Mouse (Mus musculus) neural tube, embryonic 15.5 days (tissue): ENCODE results near the gene Klf16. TPM values are rescaled to one million over a fixed set of nuclear protein-coding genes. Genes with fewer than 3 reads are reported as not detected.
"Not testable (repeated sequence)": the region's sequence is repeated elsewhere in the genome, so short reads cannot be mapped to it uniquely, and the experiment has no call there.

ENCODE experiments used
- ATAC-seq: fragments of 200-750 bp; cut with Nextera tagmentation; 2 replicates; pipeline ENCODE4 v1.8.0; 2017; ENCODE audit warnings: mild to moderate bottlenecking, moderate TSS enrichment, moderate library complexity; ENCODE audit not compliant: low FRiP score
- H3K27ac ChIP-seq: fragments of 300-500 bp; sonication (generic); replicated peaks from 2 replicates; pipeline ENCODE4 v1.5.1; 2015; ENCODE audit warnings: mild to moderate bottlenecking, inconsistent platforms
- H3K27me3 ChIP-seq: fragments of 300-500 bp; sonication (generic); replicated peaks from 2 replicates; pipeline ENCODE4 v1.6.1; 2015; ENCODE audit warnings: inconsistent platforms
- H3K36me3 ChIP-seq: fragments of 300-500 bp; sonication (generic); 2 replicates; pipeline ENCODE4 v1.6.1; 2015; ENCODE audit warnings: inconsistent platforms
- H3K4me1 ChIP-seq: fragments of 300-500 bp; sonication (generic); 2 replicates; pipeline ENCODE4 v1.6.1; 2015; ENCODE audit warnings: inconsistent platforms
- H3K4me2 ChIP-seq: fragments of 300-500 bp; sonication (generic); 2 replicates; pipeline ENCODE4 v1.6.1; 2015; ENCODE audit warnings: inconsistent platforms, mild to moderate bottlenecking, moderate library complexity
- H3K4me3 ChIP-seq: fragments of 300-500 bp; sonication (generic); replicated peaks from 2 replicates; pipeline ENCODE4 v1.5.1; 2015; ENCODE audit warnings: mild to moderate bottlenecking, inconsistent platforms
- H3K9ac ChIP-seq: fragments of 300-500 bp; sonication (generic); replicated peaks from 2 replicates; pipeline ENCODE4 v1.6.1; 2015; ENCODE audit warnings: mild to moderate bottlenecking, inconsistent platforms
- H3K9me3 ChIP-seq: fragments of 300-500 bp; sonication (generic); replicated peaks from 2 replicates; pipeline ENCODE4 v1.6.1; 2016; ENCODE audit warnings: inconsistent platforms
- WGBS: fragments of 180-500 bp; shearing (Covaris S2); methylation state at CpG from one replicate; pipeline ENCODE4 v1.1.7; 2015; ENCODE audit warnings: mixed read lengths; 5-methylcytosine and 5-hydroxymethylcytosine counted together
- polyA plus RNA-seq: library from polyadenylated mRNA; unstranded; fragments of >200 nt; fragmentation: Nextera tagmentation; extraction: Ambion mirVana; gene quantifications from 2 replicates; pipeline ENCODE4 v1.2.1, GENCODE M21; 2015

Gene Klf16
- polyA plus RNA-seq, 1 experiment from 2014 or later: 6.5 TPM

- WGBS: 89% methylated on average over 6 of the region's 6 CpGs
- no peaks in the 10 kb centered on the region for H3K4me1 ChIP-seq
- H3K4me3 ChIP-seq: no peak overlapping the region
- H3K4me2 ChIP-seq: no peak overlapping the region
- H3K27me3 ChIP-seq: no peaks in the 10 kb centered on the region
- H3K36me3 ChIP-seq: peaks cover 53% of the 10 kb centered on the region
- H3K9me3 ChIP-seq: no peaks in the 10 kb centered on the region
- no peak overlapping the region for H3K9ac ChIP-seq
- no peak for ATAC-seq
- H3K27ac ChIP-seq: no peak overlapping the region
These were observed 37.2 kb upstream of the Klf16 start for GRCm38 (mm10) chr10:80614351-80614750.

GRCm38 (mm10) chr10:80613821-80614220 lies 36.7 kb upstream of the Klf16 start:
- peaks cover 58% of the 10 kb centered on the region for H3K36me3 ChIP-seq

GRCm38 (mm10) chr10:80611905-80612304 lies 34.8 kb upstream of the Klf16 start:
- H3K27me3 ChIP-seq: no peaks in the 10 kb centered on the region
- peaks cover 78% of the 10 kb centered on the region for H3K36me3 ChIP-seq
- no peak overlapping the region for H3K4me3 ChIP-seq
- ATAC-seq: no peak
- H3K9me3 ChIP-seq: no peaks in the 10 kb centered on the region
- H3K4me1 ChIP-seq: no peaks in the 10 kb centered on the region
- no peak overlapping the region for H3K27ac ChIP-seq
- WGBS: 98% methylated on average over 3 of the region's 3 CpGs
- no peak overlapping the region for H3K4me2 ChIP-seq
- H3K9ac ChIP-seq: no peak overlapping the region

More at GRCm38 (mm10) chr10:80613821-80614220, 36.7 kb upstream of the Klf16 start:
- Histone ChIP-seq H3K9me3 (no peaks in the 10 kb centered on the region), H3K27me3 (no peaks in the 10 kb centered on the region), H3K4me3 (no peak overlapping the region), H3K27ac (no peak overlapping the region), H3K9ac (no peak overlapping the region), H3K4me1 (no peaks in the 10 kb centered on the region), H3K4me2 (no peak overlapping the region)
- WGBS: 86% methylated on average over 3 of the region's 3 CpGs
- ATAC-seq: no peak

- H3K4me1 ChIP-seq: no peaks in the 10 kb centered on the region
- H3K36me3 ChIP-seq: peaks cover 82% of the 10 kb centered on the region
These were observed 33.9 kb upstream of the Klf16 start for GRCm38 (mm10) chr10:80611024-80611423.

GRCm38 (mm10) chr10:80610116-80610785 lies 33.1 kb upstream of the Klf16 start:
- Histone ChIP-seq H3K27ac (no peak overlapping the region), H3K9ac (no peak overlapping the region), H3K4me2 (no peak overlapping the region), H3K27me3 (no peaks in the 10 kb centered on the region), H3K36me3 (peaks cover 75% of the 10 kb centered on the region), H3K9me3 (no peaks in the 10 kb centered on the region), H3K4me3 (no peak overlapping the region), H3K4me1 (no peaks in the 10 kb centered on the region)
- no peak for ATAC-seq
- 93% methylated on average over 9 of the region's 9 CpGs for WGBS

More at GRCm38 (mm10) chr10:80611024-80611423, 33.9 kb upstream of the Klf16 start:
- H3K9ac ChIP-seq: no peak overlapping the region
- ATAC-seq: no peak
- H3K27me3 ChIP-seq: no peaks in the 10 kb centered on the region
- H3K27ac ChIP-seq: no peak overlapping the region
- 83% methylated on average over 4 of the region's 4 CpGs for WGBS
- H3K4me2 ChIP-seq: no peak overlapping the region
- H3K4me3 ChIP-seq: no peak overlapping the region
- no peaks in the 10 kb centered on the region for H3K9me3 ChIP-seq

GRCm38 (mm10) chr10:80609269-80609924 lies 32.3 kb upstream of the Klf16 start:
- Histone ChIP-seq H3K9me3 (no peaks in the 10 kb centered on the region), H3K27me3 (no peaks in the 10 kb centered on the region), H3K4me2 (no peak overlapping the region), H3K27ac (no peak overlapping the region), H3K9ac (no peak overlapping the region), H3K4me3 (no peak overlapping the region), H3K36me3 (peaks cover 67% of the 10 kb centered on the region), H3K4me1 (peaks cover 6% of the 10 kb centered on the region)
- WGBS: 90% methylated on average over 10 of the region's 10 CpGs
- ATAC-seq: no peak

- H3K4me3 ChIP-seq: no peak overlapping the region
- H3K9me3 ChIP-seq: no peaks in the 10 kb centered on the region
- WGBS: 90% methylated on average over 3 of the region's 3 CpGs
- no peak overlapping the region for H3K27ac ChIP-seq
- H3K4me2 ChIP-seq: no peak overlapping the region
- H3K9ac ChIP-seq: no peak overlapping the region
- ATAC-seq: no peak
- H3K27me3 ChIP-seq: no peaks in the 10 kb centered on the region
- peaks cover 16% of the 10 kb centered on the region for H3K4me1 ChIP-seq
- H3K36me3 ChIP-seq: peaks cover 57% of the 10 kb centered on the region
These were observed 31.3 kb upstream of the Klf16 start for GRCm38 (mm10) chr10:80608435-80608834.

- WGBS: 96% methylated on average over 34 of the region's 34 CpGs
- no peak overlapping the region for H3K27ac ChIP-seq
- H3K9me3 ChIP-seq: no peaks in the 10 kb centered on the region
- H3K36me3 ChIP-seq: peaks cover 46% of the 10 kb centered on the region
- H3K4me2 ChIP-seq: no peak overlapping the region
- H3K9ac ChIP-seq: no peak overlapping the region
- H3K4me3 ChIP-seq: no peak overlapping the region
- H3K4me1 ChIP-seq: peaks cover 22% of the 10 kb centered on the region
- no peaks in the 10 kb centered on the region for H3K27me3 ChIP-seq
- ATAC-seq: no peak
These were observed 29.7 kb upstream of the Klf16 start for GRCm38 (mm10) chr10:80606737-80607350.

- ATAC-seq: no peak
- peaks cover 41% of the 10 kb centered on the region for H3K36me3 ChIP-seq
- 93% methylated on average over 23 of the region's 23 CpGs for WGBS
- peaks cover 22% of the 10 kb centered on the region for H3K4me1 ChIP-seq
- H3K9ac ChIP-seq: no peak overlapping the region
- no peak overlapping the region for H3K4me2 ChIP-seq
- H3K9me3 ChIP-seq: no peaks in the 10 kb centered on the region
- no peak overlapping the region for H3K27ac ChIP-seq
- no peak overlapping the region for H3K4me3 ChIP-seq
- H3K27me3 ChIP-seq: no peaks in the 10 kb centered on the region
These were observed 29.2 kb upstream of the Klf16 start for GRCm38 (mm10) chr10:80606306-80606705.

GRCm38 (mm10) chr10:80605721-80606120 lies 28.6 kb upstream of the Klf16 start, which contains the start of gene Gm49322:
TSS of gene Gm49322 (plus strand) at chr10:80606021.
- not testable (repeated sequence) for H3K9me3 ChIP-seq, H3K4me2 ChIP-seq, ATAC-seq, H3K9ac ChIP-seq, H3K4me3 ChIP-seq, H3K27me3 ChIP-seq, H3K27ac ChIP-seq
- 86% methylated on average over 4 of the region's 4 CpGs for WGBS
- Histone ChIP-seq H3K4me1 (peaks cover 22% of the 10 kb centered on the region), H3K36me3 (peaks cover 41% of the 10 kb centered on the region)

GRCm38 (mm10) chr10:80604988-80605387 lies 27.9 kb upstream of the Klf16 start:
- Histone ChIP-seq H3K9ac (no peak overlapping the region), H3K27ac (no peak overlapping the region), H3K27me3 (no peaks in the 10 kb centered on the region), H3K4me1 (peaks cover 22% of the 10 kb centered on the region), H3K4me2 (no peak overlapping the region), H3K4me3 (no peak overlapping the region), H3K9me3 (no peaks in the 10 kb centered on the region), H3K36me3 (peaks cover 41% of the 10 kb centered on the region)
- no peak for ATAC-seq
- 96% methylated on average over 2 of the region's 2 CpGs for WGBS
